Comparison of ENCODE assay signal across 17 mouse cellular contexts in the genomic region with DNA sequence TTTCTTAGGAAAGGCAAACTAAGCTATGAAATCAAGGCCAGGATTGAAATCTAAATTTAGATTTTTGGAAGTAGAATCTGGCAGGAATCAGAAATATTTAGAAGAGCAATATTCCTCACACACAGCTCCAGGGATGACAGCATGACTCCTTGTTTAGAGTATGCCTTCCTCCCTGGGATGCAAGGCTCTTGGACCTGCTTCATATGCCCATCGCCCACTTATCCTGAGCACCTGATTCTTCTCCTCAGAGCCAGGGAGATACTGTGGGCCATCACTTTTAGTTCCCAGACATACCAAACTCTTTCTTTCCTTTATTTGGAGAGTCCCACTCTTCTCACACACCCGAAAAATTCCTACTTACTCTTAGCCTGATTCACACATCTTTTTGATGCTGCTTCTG.
"Had no signal": no experiment of that assay in that cellular context is flagged by ENCODE, and none has a peak within 500 bp of the region (broad histone marks: within the 10 kb centered on the region; RNA-seq: fewer than 3 reads in every experiment).

No protein-coding gene starts in this region.

- H3K4me2 ChIP-seq: liver, embryonic 13.5 days; midbrain, embryonic 11.5 days; neural tube, embryonic 12.5 days; neural tube, embryonic 15.5 days had no signal

- H3K4me3 ChIP-seq: liver, embryonic 13.5 days; neural tube, embryonic 12.5 days; neural tube, embryonic 15.5 days had no signal

- H3K36me3 ChIP-seq: liver, embryonic 13.5 days; neural tube, embryonic 12.5 days; neural tube, embryonic 15.5 days had no signal

- H3K27ac ChIP-seq: liver, embryonic 13.5 days; neural tube, embryonic 12.5 days; neural tube, embryonic 15.5 days; stomach, postnatal 0 days had no signal

- DNase-seq: kidney, adult 9 months; kidney, postnatal 14 days; kidney, postnatal 4 days; liver, embryonic 13.5 days; lung, adult 2 months; lung, postnatal 14 days; lung, postnatal 4 days; midbrain, embryonic 14.5 days; right cerebral cortex, adult 18-20 months; right cerebral cortex, postnatal 14 days; right cerebral cortex, postnatal 4 days; thymus, adult 2 months; thymus, postnatal 25 days had no signal

- H3K27me3 ChIP-seq: liver, embryonic 13.5 days; neural tube, embryonic 12.5 days; neural tube, embryonic 15.5 days had no signal

- H3K9me3 ChIP-seq: liver, embryonic 13.5 days; neural tube, embryonic 12.5 days; neural tube, embryonic 15.5 days had no signal

- H3K9ac ChIP-seq: liver, embryonic 13.5 days; neural tube, embryonic 12.5 days; neural tube, embryonic 15.5 days had no signal

- H3K4me1 ChIP-seq: liver, embryonic 13.5 days; neural tube, embryonic 12.5 days had no signal
